Comparison of ENCODE assay signal across 27 mouse cellular contexts in genomic region chr3:82707628-82708027, GRCm38 (mm10).
DNase-seq lines count a peak whose midpoint lies in the region; ATAC-seq lines count a peak whose summit lies in the region.
"Had no signal": no experiment of that assay in that cellular context is flagged by ENCODE, and none has a peak within 500 bp of the region (broad histone marks: within the 10 kb centered on the region; RNA-seq: fewer than 3 reads in every experiment).

No protein-coding gene starts in this region.

- H3K9me3 ChIP-seq in stomach, embryonic 16.5 days (replicated peaks; ENCODE audit: control insufficient read depth, low read length): no peaks in the 10 kb centered on the region
- H3K9me3 ChIP-seq: heart, embryonic 15.5 days; limb, embryonic 12.5 days; liver, embryonic 13.5 days; neural tube, embryonic 12.5 days had no signal

- no peak overlapping the region for H3K9ac ChIP-seq in stomach, embryonic 16.5 days (ENCODE audit: low read length)
- H3K9ac ChIP-seq: forebrain, postnatal 0 days; heart, embryonic 15.5 days; hindbrain, embryonic 14.5 days; limb, embryonic 12.5 days; liver, embryonic 13.5 days; neural tube, embryonic 12.5 days had no signal

- H3K36me3 ChIP-seq in stomach, embryonic 16.5 days (ENCODE audit: control insufficient read depth, insufficient read depth, low read length): no peaks in the 10 kb centered on the region
- H3K36me3 ChIP-seq: heart, embryonic 15.5 days; limb, embryonic 12.5 days; liver, embryonic 13.5 days; neural tube, embryonic 12.5 days had no signal

- DNase-seq in adrenal gland, adult (ENCODE audit: inconsistent age in 2 of 2, low spot score in 1 of 2): peak; percentile 36 to 91
- no peak for DNase-seq in adrenal gland, postnatal 4 days (ENCODE audit: low spot score in 2 of 2)
- DNase-seq in Muller cell, postnatal 12 days (ENCODE audit: inconsistent ontology term): peak; percentile 55
- DNase-seq in adrenal gland, postnatal 36 days: peak; percentile 16 to 54
- no peak for DNase-seq in lung, postnatal 36 days
- DNase-seq in urinary bladder, postnatal 14 days (ENCODE audit: low spot score): no peak
- no peak for DNase-seq in left cerebral cortex, postnatal 4 days
- DNase-seq: cerebellum, adult 9-10 months; forebrain, postnatal 0 days; gastrocnemius, postnatal 36 days; heart, postnatal 4 days; kidney, adult 2 months; kidney, postnatal 10 days; liver, embryonic 13.5 days; lung, adult 2 months; midbrain, embryonic 14.5 days; retina, postnatal 1 day; right cerebral cortex, postnatal 25 days; thymus, adult 18-20 months; thymus, postnatal 4 days had no signal

- no peak overlapping the region for H3K4me2 ChIP-seq in stomach, embryonic 16.5 days (ENCODE audit: low read depth, low read length)
- H3K4me2 ChIP-seq: heart, embryonic 15.5 days; hindbrain, embryonic 14.5 days; limb, embryonic 12.5 days; liver, embryonic 13.5 days; neural tube, embryonic 12.5 days had no signal

- no peak overlapping the region for H3K27ac ChIP-seq in stomach, embryonic 16.5 days (ENCODE audit: low read length)
- H3K27ac ChIP-seq: heart, embryonic 15.5 days; hindbrain, embryonic 14.5 days; limb, embryonic 12.5 days; liver, embryonic 13.5 days; neural tube, embryonic 12.5 days had no signal

- no peaks in the 10 kb centered on the region for H3K27me3 ChIP-seq in stomach, embryonic 16.5 days (ENCODE audit: control insufficient read depth, insufficient read depth, low read length)
- H3K27me3 ChIP-seq: heart, embryonic 15.5 days; limb, embryonic 12.5 days; liver, embryonic 13.5 days; neural tube, embryonic 12.5 days had no signal

- intact Hi-C loops in left cerebral cortex, postnatal 4 days (cut with DNase I): no loop called here

- no peak overlapping the region for H3K4me3 ChIP-seq in stomach, embryonic 16.5 days (replicated peaks; ENCODE audit: low read length)
- H3K4me3 ChIP-seq: heart, embryonic 15.5 days; limb, embryonic 12.5 days; liver, embryonic 13.5 days; megakaryocyte, embryonic 14.5 days; neural tube, embryonic 12.5 days had no signal

- H3K4me1 ChIP-seq in stomach, embryonic 16.5 days (ENCODE audit: control insufficient read depth, insufficient read depth, low read length): no peaks in the 10 kb centered on the region
- H3K4me1 ChIP-seq: heart, embryonic 15.5 days; limb, embryonic 12.5 days; liver, embryonic 13.5 days; megakaryocyte, embryonic 14.5 days; neural tube, embryonic 12.5 days had no signal

- 78% methylated on average over 4 of the region's 4 CpGs for WGBS in stomach, embryonic 16.5 days

- 0 out of 2 replicates have a peak, but pooled peaks have one; percentile 25 for ATAC-seq in stomach, embryonic 16.5 days (ENCODE audit: insufficient read depth, low FRiP score)
- ATAC-seq: forebrain, postnatal 0 days; inflammation-experienced regulatory T-cells, adult 6 months had no signal

Comparison
In these comparisons a context has a peak if more than half of its experiments do, and no peak if none do; other contexts are left out.
1. DNase-seq: peak in adrenal gland, adult (2 of 2), Muller cell, postnatal 12 days (single experiment) and adrenal gland, postnatal 36 days (2 of 2); none in adrenal gland, postnatal 4 days (0 of 2), lung, postnatal 36 days (single experiment), urinary bladder, postnatal 14 days (single experiment) and left cerebral cortex, postnatal 4 days (single experiment).